Mouse (Mus musculus): ENCODE results near the gene Ube2z. TPM values are rescaled to one million over a fixed set of nuclear protein-coding genes. Genes with fewer than 3 reads are reported as not detected.
A peak's percentile ranks its signal among the peaks of the same experiment; 100 is the strongest.

Gene Ube2z
- polyA plus RNA-seq, 1 experiment from 2014 or later, result 32.7 TPM

DNA sequence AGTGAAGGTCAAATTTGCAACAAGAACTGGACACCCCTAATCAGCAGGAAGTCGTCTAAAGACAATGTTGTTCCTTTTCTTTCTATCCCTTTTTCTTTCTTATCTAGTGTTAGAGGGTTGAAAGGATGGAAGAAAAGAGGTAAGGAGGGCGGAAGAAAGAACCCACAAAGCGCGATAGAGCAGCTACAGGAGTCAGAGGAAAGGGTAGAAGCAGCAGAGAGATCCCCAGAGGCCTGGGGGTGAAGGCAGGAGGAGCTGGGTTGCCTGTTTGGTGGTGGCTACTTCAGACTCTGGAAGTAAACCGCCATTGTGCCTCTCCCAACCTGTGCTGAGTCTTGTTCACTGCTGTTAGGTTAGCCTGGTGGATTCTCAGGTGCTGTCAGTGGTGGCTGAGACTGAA is 37.1 kb downstream of the Ube2z start:
- no peak for DNase-seq

DNA sequence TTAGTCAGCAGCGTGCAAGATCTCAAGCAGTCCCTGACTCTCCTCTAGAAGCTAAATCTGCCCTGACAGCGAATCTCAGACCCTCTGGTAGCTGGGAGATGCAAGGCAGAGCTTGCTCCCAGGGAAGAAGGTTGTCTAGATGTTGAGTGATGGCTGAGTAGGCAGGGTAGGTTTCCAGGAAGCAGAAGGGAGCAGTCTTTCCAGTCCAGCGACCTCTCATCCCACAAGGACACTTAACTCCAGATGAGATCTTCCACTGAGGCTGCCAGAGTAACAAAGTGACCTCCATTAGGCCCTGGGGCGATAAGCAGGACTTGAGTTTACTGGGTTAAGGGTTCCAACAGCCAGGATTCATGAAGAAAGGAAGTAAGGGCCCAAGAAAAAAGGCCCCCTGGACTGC is 44.6 kb downstream of the Ube2z start:
- no peak for ATAC-seq (ENCODE audit: low FRiP score, low TSS enrichment)
- Histone ChIP-seq H3K27me3 (ENCODE audit: control insufficient read depth, insufficient read depth, low read length) (no peaks in the 10 kb centered on the region), H3K4me2 (ENCODE audit: low read length) (no peak overlapping the region), H3K27ac (replicated peaks; ENCODE audit: low read depth, low read length) (no peak overlapping the region), H3K9ac (replicated peaks; ENCODE audit: low read length) (no peak overlapping the region), H3K4me1 (ENCODE audit: control insufficient read depth, insufficient read depth, low read length) (no peaks in the 10 kb centered on the region), H3K4me3 (replicated peaks; ENCODE audit: low read depth, low read length) (no peak overlapping the region), H3K36me3 (ENCODE audit: control insufficient read depth, insufficient read depth, low read length) (no peaks in the 10 kb centered on the region), H3K9me3 (ENCODE audit: control insufficient read depth, low read length) (no peaks in the 10 kb centered on the region)
- no peak for DNase-seq
- 73% methylated on average over 4 of the region's 4 CpGs for WGBS

More for the DNA sequence above, 37.1 kb downstream of the Ube2z start:
- whole genome bisulfite sequencing, result 65% methylated on average over 5 of the region's 5 CpGs
- Histone ChIP-seq H3K36me3 (ENCODE audit: control insufficient read depth, insufficient read depth, low read length) (no peaks in the 10 kb centered on the region), H3K9ac (replicated peaks; ENCODE audit: low read length) (no peak overlapping the region), H3K9me3 (ENCODE audit: control insufficient read depth, low read length) (no peaks in the 10 kb centered on the region), H3K27me3 (ENCODE audit: control insufficient read depth, insufficient read depth, low read length) (no peaks in the 10 kb centered on the region), H3K4me3 (replicated peaks; ENCODE audit: low read depth, low read length) (no peak overlapping the region), H3K4me1 (ENCODE audit: control insufficient read depth, insufficient read depth, low read length) (no peaks in the 10 kb centered on the region), H3K27ac (replicated peaks; ENCODE audit: low read depth, low read length) (no peak overlapping the region), H3K4me2 (ENCODE audit: low read length) (no peak overlapping the region)
- no peak for ATAC-seq (ENCODE audit: low FRiP score, low TSS enrichment)

DNA sequence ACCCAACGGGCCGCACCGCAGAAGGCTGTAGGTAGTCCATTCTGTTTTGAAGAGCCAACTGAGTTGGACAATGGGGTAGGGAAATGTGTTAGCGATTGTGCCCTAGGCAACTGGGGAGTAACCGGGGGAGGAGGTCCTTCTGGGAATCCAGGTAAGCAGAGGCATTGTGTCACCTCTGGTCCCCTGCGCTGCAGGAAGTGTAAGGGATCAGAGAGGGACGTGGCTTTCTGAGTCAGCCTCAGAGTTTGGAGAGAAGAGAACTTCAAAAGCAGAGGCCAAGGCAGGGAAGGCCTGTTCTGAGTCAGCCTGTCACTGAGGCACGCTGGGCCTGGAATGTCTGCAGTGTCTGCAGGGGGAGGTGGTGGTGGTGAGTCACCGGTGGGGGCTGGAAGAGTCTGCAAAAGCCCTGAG is 47.2 kb downstream of the Ube2z start:
- H3K27ac ChIP-seq (replicated peaks; ENCODE audit: low read depth, low read length), result no peak overlapping the region
- no peak for DNase-seq
- no peak overlapping the region for H3K4me2 ChIP-seq (ENCODE audit: low read length)
- no peak for ATAC-seq (ENCODE audit: low FRiP score, low TSS enrichment)
- H3K36me3 ChIP-seq (ENCODE audit: control insufficient read depth, insufficient read depth, low read length), result no peaks in the 10 kb centered on the region
- H3K4me3 ChIP-seq (replicated peaks; ENCODE audit: low read depth, low read length), result no peak overlapping the region
- H3K27me3 ChIP-seq (ENCODE audit: control insufficient read depth, insufficient read depth, low read length), result no peaks in the 10 kb centered on the region
- H3K9ac ChIP-seq (replicated peaks; ENCODE audit: low read length), result no peak overlapping the region
- H3K4me1 ChIP-seq (ENCODE audit: control insufficient read depth, insufficient read depth, low read length), result no peaks in the 10 kb centered on the region
- no peaks in the 10 kb centered on the region for H3K9me3 ChIP-seq (ENCODE audit: control insufficient read depth, low read length)
- 13% methylated on average over 9 of the region's 9 CpGs for WGBS

DNA sequence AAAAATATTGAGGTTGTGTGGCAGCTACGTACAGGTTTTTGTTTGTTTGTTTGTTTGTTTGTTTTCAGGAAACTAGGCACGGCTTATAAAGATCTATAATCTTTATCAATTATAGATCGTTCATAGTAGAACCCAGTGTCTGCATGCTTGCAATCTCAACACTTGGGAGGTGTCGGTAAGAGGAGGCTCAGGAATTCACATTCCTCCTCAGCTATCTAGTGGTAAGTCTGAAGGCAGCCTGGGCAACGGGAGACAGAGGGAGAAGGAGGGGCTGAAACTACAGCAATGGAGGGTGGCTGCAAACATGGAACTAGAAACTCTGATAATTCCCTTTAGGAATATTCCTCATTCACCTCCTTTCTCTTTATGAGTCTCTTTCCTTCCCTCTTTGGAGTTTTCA is 49.8 kb downstream of the Ube2z start:
- no peak overlapping the region for H3K4me3 ChIP-seq (replicated peaks; ENCODE audit: low read depth, low read length)
- 57% methylated on average over 5 of the region's 5 CpGs for WGBS
- no peak overlapping the region for H3K27ac ChIP-seq (replicated peaks; ENCODE audit: low read depth, low read length)
- no peaks in the 10 kb centered on the region for H3K36me3 ChIP-seq (ENCODE audit: control insufficient read depth, insufficient read depth, low read length)
- H3K4me2 ChIP-seq (ENCODE audit: low read length), result no peak overlapping the region
- H3K9me3 ChIP-seq (ENCODE audit: control insufficient read depth, low read length), result no peaks in the 10 kb centered on the region
- no peak for ATAC-seq (ENCODE audit: low FRiP score, low TSS enrichment)
- H3K9ac ChIP-seq (replicated peaks; ENCODE audit: low read length), result no peak overlapping the region
- DNase-seq, result no peak
- 0 out of 2 replicates have a peak, but pooled peaks cover 3% of the 10 kb centered on the region for H3K4me1 ChIP-seq (ENCODE audit: control insufficient read depth, insufficient read depth, low read length)
- H3K27me3 ChIP-seq (ENCODE audit: control insufficient read depth, insufficient read depth, low read length), result no peaks in the 10 kb centered on the region

DNA sequence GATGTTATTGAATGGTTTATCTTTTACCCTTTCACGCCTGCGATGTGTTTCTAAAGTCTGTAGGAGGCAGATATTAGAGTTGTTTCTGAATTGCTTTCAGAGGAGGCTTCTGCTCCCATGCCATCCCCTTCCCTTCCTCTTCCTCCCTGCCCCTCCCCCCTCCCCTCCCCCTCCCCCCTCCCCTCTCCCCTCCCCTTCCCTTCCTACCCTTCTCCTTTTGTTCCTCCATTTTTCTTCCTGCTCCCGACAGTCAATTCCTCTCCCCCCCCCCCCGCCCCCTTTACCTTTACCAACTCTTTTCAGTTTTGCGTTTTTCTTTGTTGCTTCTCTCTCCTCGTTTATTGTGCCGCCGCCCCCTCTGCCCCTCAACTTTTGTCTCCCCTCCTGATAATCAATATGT is 53.2 kb downstream of the Ube2z start:
- Histone ChIP-seq H3K4me2 (ENCODE audit: low read length) (peak overlapping the region; percentile 27; the same call in 1 of the 2 replicates), H3K4me3 (replicated peaks; ENCODE audit: low read depth, low read length) (no peak overlapping the region), H3K27me3 (ENCODE audit: control insufficient read depth, insufficient read depth, low read length) (no peaks in the 10 kb centered on the region), H3K9me3 (ENCODE audit: control insufficient read depth, low read length) (no peaks in the 10 kb centered on the region), H3K9ac (replicated peaks; ENCODE audit: low read length) (no peak overlapping the region), H3K27ac (replicated peaks; ENCODE audit: low read depth, low read length) (no peak overlapping the region), H3K36me3 (ENCODE audit: control insufficient read depth, insufficient read depth, low read length) (no peaks in the 10 kb centered on the region), H3K4me1 (ENCODE audit: control insufficient read depth, insufficient read depth, low read length) (0 out of 2 replicates have a peak, but pooled peaks cover 3% of the 10 kb centered on the region)
- ATAC-seq (ENCODE audit: low FRiP score, low TSS enrichment) (no peak), DNase-seq (no peak)
- WGBS, result 5% methylated on average over 6 of the region's 8 CpGs

DNA sequence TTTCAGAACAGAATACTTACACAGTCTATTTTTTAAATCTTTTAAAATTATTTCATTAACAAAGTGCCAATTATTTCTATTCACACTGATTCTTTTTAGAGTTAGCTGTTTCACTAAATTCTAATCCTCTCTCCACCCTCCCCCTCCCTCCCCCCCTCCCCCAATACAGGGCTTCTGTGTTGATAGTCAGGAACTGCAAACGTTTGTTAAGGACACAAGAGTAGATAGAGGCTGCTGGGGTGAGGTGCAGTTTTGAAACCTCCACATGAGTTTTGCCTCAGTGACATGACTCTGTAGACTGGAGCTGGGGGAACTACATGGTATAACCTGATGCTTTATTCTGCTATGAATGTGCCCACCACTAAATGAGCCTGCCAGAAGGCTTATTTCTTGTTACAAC is 56.4 kb downstream of the Ube2z start:
- 0% methylated on average over 1 of the region's 1 CpGs for WGBS
- Histone ChIP-seq H3K27me3 (ENCODE audit: control insufficient read depth, insufficient read depth, low read length) (no peaks in the 10 kb centered on the region), H3K4me2 (ENCODE audit: low read length) (no peak overlapping the region), H3K9me3 (ENCODE audit: control insufficient read depth, low read length) (no peaks in the 10 kb centered on the region), H3K4me1 (ENCODE audit: control insufficient read depth, insufficient read depth, low read length) (peaks cover 6% of the 10 kb centered on the region; the same call in 1 of the 2 replicates), H3K9ac (replicated peaks; ENCODE audit: low read length) (no peak overlapping the region), H3K27ac (replicated peaks; ENCODE audit: low read depth, low read length) (no peak overlapping the region), H3K36me3 (ENCODE audit: control insufficient read depth, insufficient read depth, low read length) (no peaks in the 10 kb centered on the region), H3K4me3 (replicated peaks; ENCODE audit: low read depth, low read length) (no peak overlapping the region)
- no peak for ATAC-seq (ENCODE audit: low FRiP score, low TSS enrichment)
- no peak for DNase-seq

DNA sequence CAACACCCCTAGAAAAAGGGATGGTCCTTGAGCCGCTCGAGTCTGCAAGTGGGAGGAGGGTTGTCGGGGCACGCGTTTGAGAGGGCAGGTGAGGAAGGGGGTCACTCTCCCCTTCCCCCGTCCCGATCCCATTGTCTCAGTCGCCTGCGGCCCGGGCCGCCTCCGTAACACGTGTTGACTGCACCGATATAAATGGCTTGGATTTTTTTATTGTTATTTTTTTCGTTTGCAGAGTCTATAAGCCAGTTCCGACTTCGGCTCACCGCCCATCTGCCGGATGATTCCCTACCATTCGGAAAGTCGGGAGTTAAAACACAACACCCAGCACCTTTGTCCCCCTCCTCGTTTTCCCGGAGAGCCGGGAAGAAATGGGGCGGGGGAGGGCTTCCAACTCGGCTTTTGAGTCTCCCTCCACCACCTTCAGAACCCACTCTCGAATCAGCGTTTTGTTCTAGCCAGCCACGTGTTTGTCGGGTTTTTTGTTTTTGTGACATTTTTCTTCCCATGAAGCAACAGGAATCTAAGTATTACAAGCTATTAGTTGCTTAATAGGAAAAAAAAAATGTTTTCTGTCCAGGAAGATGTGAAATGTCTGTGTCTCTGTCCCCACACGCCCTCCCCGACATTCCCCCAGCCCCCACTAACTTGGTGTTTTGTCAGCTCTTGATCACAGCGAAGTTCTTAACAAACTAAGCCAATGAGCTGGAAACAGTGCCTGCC is 57.5 kb downstream of the Ube2z start:
- DNase-seq, result peak; percentile 70
- peak; percentile 44 for ATAC-seq (ENCODE audit: low FRiP score, low TSS enrichment)
- peaks cover 7% of the 10 kb centered on the region; the same call in 1 of the 2 replicates for H3K4me1 ChIP-seq (ENCODE audit: control insufficient read depth, insufficient read depth, low read length)
- under 1% methylated on average over 33 of the region's 33 CpGs for WGBS
- peak overlapping the region; percentile 96 for H3K27ac ChIP-seq (replicated peaks; ENCODE audit: low read depth, low read length)
- H3K9me3 ChIP-seq (ENCODE audit: control insufficient read depth, low read length), result no peaks in the 10 kb centered on the region
- H3K4me2 ChIP-seq (ENCODE audit: low read length), result peak overlapping the region; percentile 67
- peak overlapping the region; percentile 76 for H3K4me3 ChIP-seq (replicated peaks; ENCODE audit: low read depth, low read length)
- H3K27me3 ChIP-seq (ENCODE audit: control insufficient read depth, insufficient read depth, low read length), result no peaks in the 10 kb centered on the region
- no peaks in the 10 kb centered on the region for H3K36me3 ChIP-seq (ENCODE audit: control insufficient read depth, insufficient read depth, low read length)
- H3K9ac ChIP-seq (replicated peaks; ENCODE audit: low read length), result peak overlapping the region; percentile 75

GRCm38 (mm10) chr11:96006852-96007515 is 58.2 kb downstream of the Ube2z start:
- no peaks in the 10 kb centered on the region for H3K9me3 ChIP-seq (ENCODE audit: control insufficient read depth, low read length)
- peak; percentile 84 for ATAC-seq (ENCODE audit: low FRiP score, low TSS enrichment)
- peak overlapping the region; percentile 67 for H3K4me2 ChIP-seq (ENCODE audit: low read length)
- H3K4me3 ChIP-seq (replicated peaks; ENCODE audit: low read depth, low read length), result peak overlapping the region; percentile 76
- H3K27ac ChIP-seq (replicated peaks; ENCODE audit: low read depth, low read length), result peak overlapping the region; percentile 96
- peak; percentile 89 for DNase-seq
- peak overlapping the region; percentile 75 for H3K9ac ChIP-seq (replicated peaks; ENCODE audit: low read length)
- no peaks in the 10 kb centered on the region for H3K36me3 ChIP-seq (ENCODE audit: control insufficient read depth, insufficient read depth, low read length)
- H3K27me3 ChIP-seq (ENCODE audit: control insufficient read depth, insufficient read depth, low read length), result no peaks in the 10 kb centered on the region
- under 1% methylated on average over 58 of the region's 67 CpGs for WGBS
- H3K4me1 ChIP-seq (ENCODE audit: control insufficient read depth, insufficient read depth, low read length), result peaks cover 8% of the 10 kb centered on the region

Data from midbrain, embryonic 14.5 days (tissue).